Mouse (Mus musculus) ES-Bruce4 (cell line): Measurements from ENCODE around the gene Mrpl27.

Source experiments
- CTCF ChIP-seq: IDR thresholded peaks from one replicate; pipeline ENCODE4 v1.8.1; 2011; ENCODE audit warnings: low read depth, low read length
- EP300 ChIP-seq: IDR thresholded peaks from 2 replicates; pipeline ENCODE4 v1.6.1; 2011; ENCODE audit warnings: low read depth, low read length; ENCODE audit not compliant: insufficient read depth
- POLR2A ChIP-seq: IDR thresholded peaks from one replicate; pipeline ENCODE4 v1.8.1; 2011; ENCODE audit warnings: low read length; ENCODE audit not compliant: insufficient read depth

DNA sequence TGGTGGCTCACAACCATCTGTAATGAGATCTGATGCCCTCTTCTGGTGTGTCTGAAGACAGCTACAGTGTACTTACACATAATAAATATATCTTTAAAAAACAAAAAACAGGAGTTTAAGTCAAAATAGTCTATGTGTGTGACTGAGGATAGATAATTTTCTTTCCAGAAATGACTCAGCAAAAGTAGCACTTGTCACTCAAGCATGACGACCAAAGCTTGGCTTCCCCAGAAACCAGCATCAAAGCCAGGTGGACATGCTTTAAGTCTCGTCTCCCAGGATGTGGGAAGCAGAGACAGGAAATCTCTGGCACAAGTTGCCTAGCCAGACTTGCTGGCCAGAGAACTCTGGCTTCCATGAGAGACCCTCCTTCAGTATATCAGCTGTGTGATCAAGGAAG, 31.4 kb upstream of the Mrpl27 start:
- TF ChIP-seq CTCF: no peak
- TF ChIP-seq EP300: no peak
- no peak for TF ChIP-seq POLR2A
